Mouse (Mus musculus): Measurements from ENCODE around the gene Tmem273. TPM values are rescaled to one million over a fixed set of nuclear protein-coding genes. Genes with fewer than 3 reads are reported as not detected.

The Tmem273 gene
- polyA plus RNA-seq, 1 experiment from 2014 or later = 0.19 TPM

DNA sequence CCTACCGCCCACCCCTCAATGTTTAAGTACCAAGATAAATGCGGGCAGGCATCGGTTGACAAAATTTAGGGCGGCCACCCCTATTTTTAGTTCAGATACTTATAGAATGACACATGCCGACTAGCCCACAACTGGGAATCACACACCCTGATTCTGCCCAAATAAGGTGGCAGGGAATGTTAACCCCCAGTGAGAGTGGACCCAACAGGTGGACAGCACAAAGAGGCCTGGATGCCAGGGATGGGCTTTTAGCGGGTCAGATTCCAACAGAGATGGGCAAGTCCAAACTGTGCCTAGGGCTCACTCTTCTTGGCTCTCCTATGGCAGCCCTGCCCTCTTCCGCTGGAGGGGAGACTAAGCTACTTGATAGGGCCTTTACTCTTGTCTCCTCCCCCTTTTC is 14.3 kb downstream of the Tmem273 start:
- no peak for ATAC-seq
- H3K27ac ChIP-seq (ENCODE audit: low read length) = no peak overlapping the region
- no peak overlapping the region for H3K9ac ChIP-seq (replicated peaks; ENCODE audit: low read depth, low read length)
- H3K4me2 ChIP-seq (ENCODE audit: low read length) = no peak overlapping the region
- no peaks in the 10 kb centered on the region for H3K36me3 ChIP-seq (ENCODE audit: control insufficient read depth, insufficient read depth)
- H3K27me3 ChIP-seq (replicated peaks; ENCODE audit: control insufficient read depth, insufficient read depth, low read length) = no peaks in the 10 kb centered on the region
- H3K4me3 ChIP-seq (replicated peaks; ENCODE audit: low read length) = no peak overlapping the region
- WGBS = 97% methylated on average over 7 of the region's 7 CpGs
- no peaks in the 10 kb centered on the region for H3K4me1 ChIP-seq (replicated peaks; ENCODE audit: control insufficient read depth, insufficient read depth, low read length)
- no peaks in the 10 kb centered on the region for H3K9me3 ChIP-seq (ENCODE audit: control insufficient read depth, low read length)

DNA sequence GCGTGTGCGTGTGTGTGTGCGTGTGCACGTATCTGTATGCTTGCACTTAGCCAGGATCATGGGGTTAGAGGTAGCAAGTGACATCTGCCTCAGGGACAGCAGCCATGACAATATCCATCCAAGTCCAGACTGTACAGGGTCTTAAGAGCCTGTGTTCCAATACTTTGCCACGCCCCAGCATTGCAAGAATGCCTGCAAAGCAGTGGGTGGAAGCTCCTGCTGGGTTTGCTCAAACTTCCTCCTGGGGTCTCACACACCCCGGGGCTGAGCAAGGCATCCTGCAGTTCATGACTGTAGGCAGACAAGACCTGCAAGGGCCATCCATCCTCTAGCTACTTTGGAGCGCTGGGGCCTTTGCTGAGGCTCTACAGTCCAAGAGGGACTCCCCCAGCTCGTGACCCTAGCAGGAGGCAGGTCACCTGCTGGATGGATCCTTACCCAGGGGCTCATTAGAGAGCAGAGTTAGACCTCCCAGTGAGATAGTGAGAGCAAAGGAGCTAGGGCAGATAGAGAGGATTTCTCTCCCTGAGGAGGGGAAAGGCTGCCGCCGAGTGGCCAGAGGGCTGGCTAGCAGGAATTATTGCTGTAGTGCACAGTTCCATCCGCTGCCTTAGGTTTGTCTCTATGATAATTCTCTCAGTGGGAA is 15.4 kb downstream of the Tmem273 start:
- no peak for ATAC-seq
- H3K4me1 ChIP-seq (replicated peaks; ENCODE audit: control insufficient read depth, insufficient read depth, low read length) = no peaks in the 10 kb centered on the region
- no peaks in the 10 kb centered on the region for H3K36me3 ChIP-seq (ENCODE audit: control insufficient read depth, insufficient read depth)
- 54% methylated on average over 11 of the region's 11 CpGs for WGBS
- no peak overlapping the region for H3K9ac ChIP-seq (replicated peaks; ENCODE audit: low read depth, low read length)
- no peak overlapping the region for H3K27ac ChIP-seq (ENCODE audit: low read length)
- H3K9me3 ChIP-seq (ENCODE audit: control insufficient read depth, low read length) = no peaks in the 10 kb centered on the region
- H3K4me2 ChIP-seq (ENCODE audit: low read length) = no peak overlapping the region
- H3K4me3 ChIP-seq (replicated peaks; ENCODE audit: low read length) = no peak overlapping the region
- no peaks in the 10 kb centered on the region for H3K27me3 ChIP-seq (replicated peaks; ENCODE audit: control insufficient read depth, insufficient read depth, low read length)

DNA sequence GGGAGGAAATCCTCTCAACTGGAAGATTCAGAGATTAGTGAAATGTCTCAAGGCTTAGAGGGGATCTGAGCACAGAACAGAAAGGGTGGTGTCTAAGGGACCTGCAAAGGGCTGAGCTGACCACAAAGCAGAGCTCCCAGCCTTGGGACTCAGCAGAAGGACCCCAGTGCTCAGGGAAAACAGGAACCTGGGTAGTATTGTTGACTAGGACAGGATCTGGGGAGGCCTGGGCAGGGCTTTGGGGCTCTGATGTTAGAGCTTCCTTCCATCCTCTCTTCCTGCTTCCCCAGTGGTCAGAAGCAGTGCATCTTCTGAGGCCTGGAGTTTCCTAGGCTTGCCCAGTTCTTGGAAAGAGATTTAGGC is 15.9 kb downstream of the Tmem273 start:
- Histone ChIP-seq H3K9ac (replicated peaks; ENCODE audit: low read depth, low read length) (no peak overlapping the region), H3K4me3 (replicated peaks; ENCODE audit: low read length) (no peak overlapping the region), H3K4me2 (ENCODE audit: low read length) (no peak overlapping the region), H3K36me3 (ENCODE audit: control insufficient read depth, insufficient read depth) (no peaks in the 10 kb centered on the region), H3K27me3 (replicated peaks; ENCODE audit: control insufficient read depth, insufficient read depth, low read length) (no peaks in the 10 kb centered on the region), H3K27ac (ENCODE audit: low read length) (no peak overlapping the region), H3K9me3 (ENCODE audit: control insufficient read depth, low read length) (no peaks in the 10 kb centered on the region), H3K4me1 (replicated peaks; ENCODE audit: control insufficient read depth, insufficient read depth, low read length) (no peaks in the 10 kb centered on the region)
- no peak for ATAC-seq

DNA sequence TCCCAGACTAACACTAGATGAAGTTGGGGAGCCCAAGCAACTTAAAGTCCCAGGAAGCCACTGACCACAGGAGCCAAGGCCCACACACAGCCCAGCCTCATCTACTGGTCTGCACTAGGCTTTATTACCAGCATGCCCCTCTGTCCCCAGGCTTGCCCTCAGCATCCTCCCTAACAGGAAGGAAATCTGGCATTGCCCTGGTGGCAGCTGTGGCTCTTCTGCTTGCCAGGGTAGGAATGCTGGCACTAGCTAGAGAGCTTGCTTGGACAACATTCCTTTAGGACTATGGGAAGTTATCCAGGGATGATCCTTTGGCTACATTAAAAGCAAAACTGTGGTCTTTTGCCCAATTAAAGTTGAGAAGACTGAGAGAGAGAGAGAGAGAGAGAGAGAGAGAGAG is 24.3 kb downstream of the Tmem273 start:
- Histone ChIP-seq H3K36me3 (ENCODE audit: control insufficient read depth, insufficient read depth) (no peaks in the 10 kb centered on the region), H3K9ac (replicated peaks; ENCODE audit: low read depth, low read length) (no peak overlapping the region), H3K4me3 (replicated peaks; ENCODE audit: low read length) (no peak overlapping the region), H3K27ac (ENCODE audit: low read length) (no peak overlapping the region), H3K4me1 (replicated peaks; ENCODE audit: control insufficient read depth, insufficient read depth, low read length) (no peaks in the 10 kb centered on the region), H3K9me3 (ENCODE audit: control insufficient read depth, low read length) (no peaks in the 10 kb centered on the region), H3K4me2 (ENCODE audit: low read length) (no peak overlapping the region), H3K27me3 (replicated peaks; ENCODE audit: control insufficient read depth, insufficient read depth, low read length) (no peaks in the 10 kb centered on the region)
- ATAC-seq = no peak

DNA sequence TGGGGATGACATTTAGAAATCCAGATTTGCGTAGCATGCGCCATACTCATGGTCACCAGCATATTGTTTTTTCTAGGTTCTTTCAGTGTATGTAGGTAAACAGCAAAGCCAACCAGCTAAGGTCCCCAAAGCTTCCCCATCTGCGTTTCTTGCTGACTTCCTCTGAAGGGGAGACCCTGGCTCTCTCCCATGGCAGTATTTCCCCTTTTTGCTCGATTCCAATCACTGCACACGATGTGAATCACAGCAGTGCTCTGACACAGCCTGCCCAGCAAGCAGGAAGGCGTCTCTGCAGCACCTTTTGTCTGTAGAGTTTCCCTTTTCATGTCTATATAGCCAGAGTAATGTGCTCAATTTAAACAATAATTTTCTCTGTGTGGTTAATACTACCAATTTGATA is 26.7 kb downstream of the Tmem273 start:
- no peaks in the 10 kb centered on the region for H3K9me3 ChIP-seq (ENCODE audit: control insufficient read depth, low read length)
- WGBS = 62% methylated on average over 6 of the region's 6 CpGs
- H3K27me3 ChIP-seq (replicated peaks; ENCODE audit: control insufficient read depth, insufficient read depth, low read length) = no peaks in the 10 kb centered on the region
- no peak overlapping the region for H3K4me2 ChIP-seq (ENCODE audit: low read length)
- H3K4me3 ChIP-seq (replicated peaks; ENCODE audit: low read length) = no peak overlapping the region
- H3K9ac ChIP-seq (replicated peaks; ENCODE audit: low read depth, low read length) = no peak overlapping the region
- H3K4me1 ChIP-seq (replicated peaks; ENCODE audit: control insufficient read depth, insufficient read depth, low read length) = no peaks in the 10 kb centered on the region
- ATAC-seq = no peak
- no peaks in the 10 kb centered on the region for H3K36me3 ChIP-seq (ENCODE audit: control insufficient read depth, insufficient read depth)
- no peak overlapping the region for H3K27ac ChIP-seq (ENCODE audit: low read length)

DNA sequence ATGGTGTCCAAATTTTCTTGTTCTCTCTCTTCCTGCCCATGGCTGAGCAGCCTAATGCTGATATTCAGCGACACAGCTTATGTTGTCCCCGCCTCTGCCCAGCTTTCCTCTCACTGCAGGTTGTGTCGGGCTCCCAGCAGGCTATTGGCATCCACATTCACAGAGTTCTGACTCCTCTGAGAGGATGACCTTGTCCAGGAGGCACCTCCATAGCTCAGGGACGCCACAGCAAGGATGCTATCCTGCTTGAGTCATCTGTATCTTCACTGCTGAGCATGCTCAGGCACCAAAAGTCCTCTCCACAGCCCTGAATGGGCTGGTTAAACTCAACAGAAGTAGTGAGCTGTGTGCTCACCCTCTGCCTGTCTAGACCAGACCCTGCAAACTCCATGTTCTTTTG is 29.2 kb downstream of the Tmem273 start:
- no peak for ATAC-seq
- no peak overlapping the region for H3K4me2 ChIP-seq (ENCODE audit: low read length)
- H3K9me3 ChIP-seq (ENCODE audit: control insufficient read depth, low read length) = no peaks in the 10 kb centered on the region
- H3K4me1 ChIP-seq (replicated peaks; ENCODE audit: control insufficient read depth, insufficient read depth, low read length) = no peaks in the 10 kb centered on the region
- H3K9ac ChIP-seq (replicated peaks; ENCODE audit: low read depth, low read length) = no peak overlapping the region
- H3K4me3 ChIP-seq (replicated peaks; ENCODE audit: low read length) = no peak overlapping the region
- no peak overlapping the region for H3K27ac ChIP-seq (ENCODE audit: low read length)
- no peaks in the 10 kb centered on the region for H3K36me3 ChIP-seq (ENCODE audit: control insufficient read depth, insufficient read depth)
- H3K27me3 ChIP-seq (replicated peaks; ENCODE audit: control insufficient read depth, insufficient read depth, low read length) = no peaks in the 10 kb centered on the region
- 68% methylated on average over 4 of the region's 4 CpGs for WGBS

DNA sequence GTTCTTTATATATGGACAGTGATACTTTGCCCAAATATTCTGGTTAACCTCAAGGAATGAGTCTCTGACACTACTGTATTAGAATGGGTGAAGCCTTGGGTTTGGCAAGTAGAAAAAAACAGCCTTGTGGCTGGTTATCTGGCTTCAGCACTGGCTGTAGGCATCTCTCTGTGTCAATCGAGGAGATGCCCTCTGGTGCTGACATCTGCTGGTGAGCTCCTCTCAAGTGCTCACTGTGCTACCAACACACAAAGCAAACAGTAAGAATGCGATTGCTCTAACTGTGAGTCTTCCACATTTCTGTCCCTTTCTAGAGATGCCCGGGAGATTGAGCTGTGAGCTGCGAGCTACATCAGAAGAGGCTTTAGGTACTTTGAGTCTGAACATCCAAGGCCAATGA is 30.8 kb downstream of the Tmem273 start:
- Histone ChIP-seq H3K4me1 (replicated peaks; ENCODE audit: control insufficient read depth, insufficient read depth, low read length) (no peaks in the 10 kb centered on the region), H3K36me3 (ENCODE audit: control insufficient read depth, insufficient read depth) (no peaks in the 10 kb centered on the region), H3K4me2 (ENCODE audit: low read length) (no peak overlapping the region), H3K9me3 (ENCODE audit: control insufficient read depth, low read length) (no peaks in the 10 kb centered on the region), H3K4me3 (replicated peaks; ENCODE audit: low read length) (no peak overlapping the region), H3K27ac (ENCODE audit: low read length) (no peak overlapping the region), H3K27me3 (replicated peaks; ENCODE audit: control insufficient read depth, insufficient read depth, low read length) (no peaks in the 10 kb centered on the region), H3K9ac (replicated peaks; ENCODE audit: low read depth, low read length) (no peak overlapping the region)
- WGBS = 79% methylated on average over 4 of the region's 4 CpGs
- no peak for ATAC-seq

DNA sequence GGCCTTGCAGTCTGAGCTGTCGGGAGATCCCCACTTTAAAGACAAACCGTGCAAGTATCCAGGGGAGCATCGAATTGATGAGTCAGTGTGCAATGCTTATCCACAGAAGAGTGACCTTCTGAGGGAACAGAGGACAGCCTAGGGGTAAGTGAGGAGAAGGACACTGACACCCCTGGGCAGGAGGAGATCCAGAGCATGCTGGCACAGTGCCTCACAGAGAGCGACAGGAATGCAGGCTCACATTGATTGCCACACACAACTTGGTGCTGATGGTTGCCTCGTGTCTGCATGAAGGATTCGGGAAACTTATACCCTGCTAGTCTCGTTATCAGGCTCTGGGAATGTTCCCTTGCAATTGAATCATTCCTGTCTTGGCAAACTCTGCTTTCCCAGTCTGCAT is 31.5 kb downstream of the Tmem273 start:
- Histone ChIP-seq H3K4me3 (replicated peaks; ENCODE audit: low read length) (no peak overlapping the region), H3K4me1 (replicated peaks; ENCODE audit: control insufficient read depth, insufficient read depth, low read length) (no peaks in the 10 kb centered on the region), H3K4me2 (ENCODE audit: low read length) (no peak overlapping the region), H3K36me3 (ENCODE audit: control insufficient read depth, insufficient read depth) (no peaks in the 10 kb centered on the region), H3K27ac (ENCODE audit: low read length) (no peak overlapping the region), H3K27me3 (replicated peaks; ENCODE audit: control insufficient read depth, insufficient read depth, low read length) (no peaks in the 10 kb centered on the region), H3K9me3 (ENCODE audit: control insufficient read depth, low read length) (no peaks in the 10 kb centered on the region), H3K9ac (replicated peaks; ENCODE audit: low read depth, low read length) (no peak overlapping the region)
- WGBS = 56% methylated on average over 7 of the region's 7 CpGs
- no peak for ATAC-seq

DNA sequence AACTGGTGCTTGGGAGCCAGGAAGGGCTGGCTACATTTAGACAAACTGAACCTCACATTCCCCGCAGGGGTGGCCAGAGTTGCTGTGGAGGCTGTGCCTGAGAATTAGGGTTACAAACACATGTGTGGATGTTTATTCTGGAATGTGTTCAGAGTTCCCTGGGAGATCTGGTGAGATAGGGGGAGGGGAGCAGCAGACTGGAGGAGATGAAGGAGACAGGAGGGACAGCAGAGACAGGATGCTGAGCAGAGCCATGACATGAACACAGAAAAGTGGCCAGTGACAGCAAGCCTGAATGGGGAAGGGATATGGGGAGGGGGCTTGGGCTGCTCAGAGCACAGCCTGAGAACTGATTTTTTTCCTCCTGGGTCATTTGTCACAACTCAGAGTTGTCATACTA is 33.5 kb downstream of the Tmem273 start:
- H3K9ac ChIP-seq (replicated peaks; ENCODE audit: low read depth, low read length) = no peak overlapping the region
- WGBS = 82% methylated on average over 1 of the region's 1 CpGs
- H3K36me3 ChIP-seq (ENCODE audit: control insufficient read depth, insufficient read depth) = no peaks in the 10 kb centered on the region
- no peaks in the 10 kb centered on the region for H3K4me1 ChIP-seq (replicated peaks; ENCODE audit: control insufficient read depth, insufficient read depth, low read length)
- no peaks in the 10 kb centered on the region for H3K27me3 ChIP-seq (replicated peaks; ENCODE audit: control insufficient read depth, insufficient read depth, low read length)
- H3K4me3 ChIP-seq (replicated peaks; ENCODE audit: low read length) = no peak overlapping the region
- H3K4me2 ChIP-seq (ENCODE audit: low read length) = no peak overlapping the region
- no peaks in the 10 kb centered on the region for H3K9me3 ChIP-seq (ENCODE audit: control insufficient read depth, low read length)
- ATAC-seq = no peak
- no peak overlapping the region for H3K27ac ChIP-seq (ENCODE audit: low read length)

DNA sequence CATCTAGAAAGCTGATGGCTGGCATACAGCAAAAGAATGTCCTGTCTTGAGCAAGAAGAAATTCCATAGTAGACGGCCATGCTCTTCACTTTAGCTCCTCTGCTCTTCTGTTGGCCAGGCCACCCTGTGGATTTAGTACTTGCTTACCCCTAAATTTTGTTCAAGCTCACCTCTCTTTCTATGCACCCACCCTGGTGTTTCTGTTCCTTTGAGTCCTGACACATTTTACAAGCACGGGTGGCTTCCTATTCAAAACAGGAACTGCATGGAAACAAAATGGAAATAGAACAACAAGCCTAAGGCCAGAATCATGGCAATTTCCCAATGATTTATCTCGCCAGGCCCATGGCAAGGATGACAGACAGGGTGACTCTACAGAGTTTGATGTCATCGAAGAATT is 37.0 kb downstream of the Tmem273 start:
- H3K4me2 ChIP-seq (ENCODE audit: low read length) = no peak overlapping the region
- WGBS = 79% methylated on average over 4 of the region's 4 CpGs
- no peaks in the 10 kb centered on the region for H3K36me3 ChIP-seq (ENCODE audit: control insufficient read depth, insufficient read depth)
- H3K4me1 ChIP-seq (replicated peaks; ENCODE audit: control insufficient read depth, insufficient read depth, low read length) = peaks cover 4% of the 10 kb centered on the region; the same call in 1 of the 2 replicates
- H3K9me3 ChIP-seq (ENCODE audit: control insufficient read depth, low read length) = no peaks in the 10 kb centered on the region
- ATAC-seq = no peak
- H3K27me3 ChIP-seq (replicated peaks; ENCODE audit: control insufficient read depth, insufficient read depth, low read length) = no peaks in the 10 kb centered on the region
- H3K27ac ChIP-seq (ENCODE audit: low read length) = no peak overlapping the region
- no peak overlapping the region for H3K9ac ChIP-seq (replicated peaks; ENCODE audit: low read depth, low read length)
- H3K4me3 ChIP-seq (replicated peaks; ENCODE audit: low read length) = no peak overlapping the region

Measured in forebrain, embryonic 16.5 days (tissue).